Mouse (Mus musculus) embryonic facial prominence, embryonic 11.5 days (tissue): ENCODE results near the gene Cers6. TPM values are rescaled to one million over a fixed set of nuclear protein-coding genes. Genes with fewer than 3 reads are reported as not detected.

Experiments used
- ATAC-seq: fragments of 200-750 bp; cut with Nextera tagmentation; replicated peaks from 2 replicates; pipeline ENCODE4 v1.8.0; 2017; ENCODE audit warnings: low read depth; ENCODE audit not compliant: insufficient number of reproducible peaks, low FRiP score, low TSS enrichment
- DNase-seq: peaks from one replicate; pipeline ENCODE4 v3.0.0-alpha.2; 2015; ENCODE audit warnings: low spot score
- H3K27ac ChIP-seq: fragments of 300-500 bp; sonication (generic); replicated peaks from 2 replicates; pipeline ENCODE4 v1.5.1; 2014; ENCODE audit warnings: mild to moderate bottlenecking, low read depth, low read length, control low read depth
- H3K27me3 ChIP-seq: fragments of 300-500 bp; sonication (generic); 2 replicates; pipeline ENCODE4 v1.6.1; 2014; ENCODE audit warnings: mild to moderate bottlenecking, low read length, moderate library complexity, mixed read lengths; ENCODE audit not compliant: control insufficient read depth, insufficient read depth
- H3K36me3 ChIP-seq: fragments of 300-500 bp; sonication (generic); replicated peaks from 2 replicates; pipeline ENCODE4 v1.6.1; 2014; ENCODE audit warnings: low read depth, mild to moderate bottlenecking, low read length, moderate library complexity, mixed read lengths; ENCODE audit not compliant: control insufficient read depth, insufficient read depth
- H3K4me1 ChIP-seq: fragments of 300-500 bp; sonication (generic); 2 replicates; pipeline ENCODE4 v1.6.1; 2014; ENCODE audit warnings: low read length, mixed read lengths; ENCODE audit not compliant: control insufficient read depth, insufficient read depth
- H3K4me2 ChIP-seq: fragments of 300-500 bp; sonication (generic); 2 replicates; pipeline ENCODE4 v1.6.1; 2014; ENCODE audit warnings: low read depth, mild to moderate bottlenecking, control low read depth, low read length, moderate library complexity
- H3K4me3 ChIP-seq: fragments of 300-500 bp; sonication (generic); 2 replicates; pipeline ENCODE4 v1.5.1; 2014; ENCODE audit warnings: low read depth, low read length, control low read depth
- H3K9ac ChIP-seq: fragments of 300-500 bp; sonication (generic); replicated peaks from 2 replicates; pipeline ENCODE4 v1.6.1; 2014; ENCODE audit warnings: mild to moderate bottlenecking, control low read depth, low read length
- H3K9me3 ChIP-seq: fragments of 300-500 bp; sonication (generic); replicated peaks from 2 replicates; pipeline ENCODE4 v1.6.1; 2016; ENCODE audit warnings: mild to moderate bottlenecking, low read length, inconsistent platforms, mixed read lengths; ENCODE audit not compliant: control insufficient read depth
- WGBS: fragments of 180-500 bp; shearing (Covaris S2); extraction: QIAGEN DNeasy Blood & Tissue Kit; methylation state at CpG from one replicate; pipeline ENCODE4 v1.1.7; 2014; 5-methylcytosine and 5-hydroxymethylcytosine counted together
- polyA plus RNA-seq: library from polyadenylated mRNA; unstranded; fragments of >200 nt; fragmentation: Nextera tagmentation; extraction: Ambion mirVana; gene quantifications from 2 replicates; pipeline ENCODE4 v1.2.1, GENCODE M21; 2014

Gene Cers6
- 31.7 and 33.6 TPM in 2 replicates for polyA plus RNA-seq

DNA sequence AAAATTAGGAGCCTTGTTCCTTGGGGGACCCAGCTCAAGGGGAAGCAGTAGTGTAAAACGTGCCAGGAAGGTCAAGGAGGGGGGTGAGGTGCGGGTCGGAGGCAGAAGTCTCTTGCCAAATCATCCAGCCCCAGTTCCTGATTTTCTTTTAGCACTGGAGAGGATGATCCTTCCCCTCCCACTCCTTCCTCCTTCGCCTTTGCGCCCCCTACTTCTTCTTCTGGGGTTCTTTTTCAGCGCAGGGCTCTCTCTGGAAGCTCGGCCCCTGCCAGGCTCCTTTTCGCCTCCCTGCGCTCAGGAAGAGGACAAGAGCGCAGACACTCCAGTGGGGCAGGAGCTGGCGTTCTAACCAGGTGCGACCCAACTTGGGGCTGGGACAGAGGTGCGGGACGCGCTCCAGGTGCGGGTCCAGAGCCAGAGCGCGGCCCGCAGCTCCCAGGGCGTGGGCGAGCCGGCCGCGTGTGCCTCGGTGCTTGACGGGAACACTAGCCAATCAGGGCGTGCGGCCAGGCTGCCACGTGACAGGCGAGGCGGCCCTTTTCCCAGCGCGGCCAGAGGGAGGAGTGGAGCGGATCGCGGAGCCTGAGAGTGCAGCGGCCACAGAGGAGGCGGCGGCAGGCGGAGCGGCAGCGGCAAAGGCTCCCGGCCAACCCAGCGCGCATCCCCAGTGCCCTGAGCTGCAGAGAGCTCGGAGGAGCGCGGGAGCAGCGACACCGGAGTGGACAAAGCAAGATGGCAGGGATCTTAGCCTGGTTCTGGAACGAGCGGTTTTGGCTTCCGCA lies at the start of gene Cers6:
Cers6 (plus strand) TSS at position 538 of the 782 bp plus-strand sequence.
- H3K27me3 ChIP-seq = no peaks in the 10 kb centered on the region
- H3K9ac ChIP-seq = peak within 1 kb of the TSS; percentile 89
- DNase-seq (peak; percentile 96), ATAC-seq (peak; percentile 98)
- peak within 1 kb of the TSS; percentile 76 for H3K27ac ChIP-seq
- peak within 1 kb of the TSS; percentile 87 for H3K4me3 ChIP-seq
- no peaks in the 10 kb centered on the region for H3K4me1 ChIP-seq
- H3K36me3 ChIP-seq = no peaks in the 10 kb centered on the region
- no peaks in the 10 kb centered on the region for H3K9me3 ChIP-seq
- WGBS = under 1% methylated on average over 51 of the region's 53 CpGs
- peak within 1 kb of the TSS; percentile 83 for H3K4me2 ChIP-seq

GRCm38 (mm10) chr2:68814409-68814808 lies 46.8 kb upstream of the Cers6 start:
- no peaks in the 10 kb centered on the region for H3K27me3 ChIP-seq
- H3K4me3 ChIP-seq = no peak overlapping the region
- no peaks in the 10 kb centered on the region for H3K4me1 ChIP-seq
- H3K9ac ChIP-seq = no peak overlapping the region
- DNase-seq (peak; percentile 12), ATAC-seq (no peak)
- H3K36me3 ChIP-seq = no peaks in the 10 kb centered on the region
- H3K9me3 ChIP-seq = no peaks in the 10 kb centered on the region
- 36% methylated on average over 2 of the region's 2 CpGs for WGBS
- no peak overlapping the region for H3K27ac ChIP-seq
- H3K4me2 ChIP-seq = no peak overlapping the region

DNA sequence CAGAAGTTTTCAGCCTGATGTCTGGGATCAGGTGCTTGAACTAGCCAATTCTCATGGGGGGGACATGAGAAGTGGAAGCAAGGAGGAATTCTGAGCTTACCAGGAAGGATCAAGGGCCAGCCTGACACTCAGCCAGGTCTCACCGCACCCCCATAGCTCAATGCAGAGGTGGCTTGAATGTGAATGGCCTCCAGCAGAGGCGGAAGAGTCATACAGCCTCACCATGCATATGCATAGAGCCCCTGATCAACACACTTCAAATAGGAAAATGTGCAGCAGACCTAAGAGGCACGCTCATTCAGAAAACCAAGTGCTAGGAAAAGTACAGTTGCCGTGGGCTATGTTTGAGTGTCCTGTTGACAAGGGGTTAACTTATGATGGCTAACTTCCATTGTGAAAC lies 42.2 kb upstream of the Cers6 start:
- Histone ChIP-seq H3K9ac (no peak overlapping the region), H3K4me3 (no peak overlapping the region), H3K27ac (no peak overlapping the region), H3K9me3 (no peaks in the 10 kb centered on the region), H3K4me1 (no peaks in the 10 kb centered on the region), H3K4me2 (no peak overlapping the region), H3K36me3 (no peaks in the 10 kb centered on the region), H3K27me3 (no peaks in the 10 kb centered on the region)
- WGBS = 80% methylated on average over 4 of the region's 4 CpGs
- no peak for ATAC-seq
- no peak for DNase-seq

DNA sequence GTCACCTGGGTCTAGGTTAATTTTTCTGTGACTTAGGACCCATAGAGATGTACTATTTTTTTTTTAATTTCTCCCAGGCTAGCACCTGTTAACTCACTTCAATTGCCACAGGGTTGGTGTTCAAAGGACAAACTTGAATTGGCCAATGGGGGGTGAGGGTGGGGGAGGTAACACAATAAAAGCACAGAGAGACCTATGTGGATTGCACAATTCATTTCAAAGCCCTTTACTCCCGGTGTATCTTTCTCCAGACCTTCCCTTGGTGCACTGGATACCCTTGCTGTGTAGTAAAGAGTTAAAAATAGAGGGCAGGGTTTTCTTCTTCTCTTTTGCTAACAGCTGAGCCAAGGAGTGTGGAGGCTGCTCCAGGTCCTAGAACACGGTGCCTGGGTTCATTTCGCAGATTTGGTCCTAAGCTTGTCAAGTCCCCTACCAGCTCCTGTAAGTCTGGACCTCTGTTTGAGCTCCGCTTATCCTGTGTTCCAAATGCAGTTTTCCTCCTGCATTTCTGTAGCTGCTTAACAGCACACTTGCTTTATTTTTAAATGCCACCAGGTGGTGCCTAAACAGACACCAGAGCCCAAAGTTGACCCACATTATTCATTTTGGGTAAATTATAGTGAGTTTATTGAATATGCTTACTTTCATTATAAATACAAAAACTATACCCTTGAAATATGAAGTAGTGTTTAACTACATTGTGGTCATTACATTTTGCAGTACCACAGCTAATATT lies 38.9 kb upstream of the Cers6 start:
- Histone ChIP-seq H3K4me1 (no peaks in the 10 kb centered on the region), H3K27ac (no peak overlapping the region), H3K9me3 (no peaks in the 10 kb centered on the region), H3K27me3 (no peaks in the 10 kb centered on the region), H3K4me3 (no peak overlapping the region), H3K4me2 (no peak overlapping the region), H3K9ac (no peak overlapping the region), H3K36me3 (no peaks in the 10 kb centered on the region)
- WGBS = 70% methylated on average over 4 of the region's 4 CpGs
- DNase-seq (no peak), ATAC-seq (no peak)

DNA sequence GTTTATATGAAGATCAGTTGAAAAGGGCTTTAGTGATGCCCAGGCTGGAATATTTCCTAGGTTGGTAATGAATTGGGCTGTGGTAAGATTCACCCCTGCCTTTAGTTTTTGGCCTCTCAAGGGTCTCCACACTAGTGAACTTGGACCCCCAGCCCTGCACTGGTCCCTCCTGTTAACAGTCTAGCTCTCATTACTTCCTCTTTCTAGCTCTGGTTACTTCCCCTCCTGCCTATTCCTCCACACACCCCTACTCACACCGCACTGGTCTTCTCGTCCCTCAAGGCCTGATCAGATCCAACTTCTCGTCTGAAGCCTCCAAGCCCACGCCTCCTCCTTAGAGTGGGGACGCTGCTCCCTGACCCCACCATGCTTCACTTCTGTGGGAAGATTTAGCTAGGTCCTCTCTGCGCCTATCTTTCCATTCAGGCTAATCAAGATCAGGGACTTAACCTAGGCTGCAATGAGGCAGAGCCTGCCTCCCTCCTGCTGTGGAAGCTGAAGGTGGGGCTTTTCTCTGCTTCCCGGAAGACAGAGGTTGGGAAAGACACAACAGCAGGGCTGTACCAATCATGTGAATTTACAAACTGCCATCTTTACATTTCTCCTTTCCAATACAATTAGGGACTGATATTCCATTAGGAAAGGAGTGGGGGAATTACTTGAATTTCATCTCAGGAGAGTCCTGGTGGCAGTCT lies 35.8 kb upstream of the Cers6 start:
- DNase-seq = no peak
- no peaks in the 10 kb centered on the region for H3K36me3 ChIP-seq
- H3K27me3 ChIP-seq = no peaks in the 10 kb centered on the region

DNA sequence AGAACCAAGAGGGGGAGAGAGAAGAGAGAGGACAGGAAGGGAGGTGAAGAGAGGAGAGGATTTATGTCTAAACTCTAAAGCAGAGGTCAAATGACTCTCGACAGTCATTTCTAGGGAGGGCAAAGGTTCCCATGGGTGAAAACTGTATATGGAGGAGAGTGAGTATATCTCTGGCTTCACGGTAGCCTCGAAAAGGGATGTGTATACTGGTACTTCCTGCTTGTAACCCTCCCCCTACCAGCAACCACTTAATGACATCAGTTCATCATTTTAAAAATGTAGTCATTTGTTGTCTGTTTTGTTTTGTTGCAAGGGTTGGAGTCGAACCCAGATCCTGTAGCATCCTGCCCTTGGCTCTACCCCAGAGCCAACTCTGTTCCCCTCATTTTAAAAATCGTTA lies 17.9 kb upstream of the Cers6 start:
- Histone ChIP-seq H3K36me3 (no peaks in the 10 kb centered on the region), H3K9me3 (no peaks in the 10 kb centered on the region), H3K27me3 (no peaks in the 10 kb centered on the region), H3K27ac (no peak overlapping the region), H3K4me2 (no peak overlapping the region), H3K4me3 (no peak overlapping the region), H3K4me1 (no peaks in the 10 kb centered on the region), H3K9ac (no peak overlapping the region)
- WGBS = 86% methylated on average over 5 of the region's 5 CpGs
- ATAC-seq (no peak), DNase-seq (no peak)

More for the DNA sequence above, 35.8 kb upstream of the Cers6 start:
- H3K9me3 ChIP-seq = no peaks in the 10 kb centered on the region
- 70% methylated on average over 7 of the region's 7 CpGs for WGBS
- no peak overlapping the region for H3K4me3 ChIP-seq
- no peak overlapping the region for H3K4me2 ChIP-seq
- no peak for ATAC-seq
- H3K27ac ChIP-seq = no peak overlapping the region
- H3K9ac ChIP-seq = no peak overlapping the region
- no peaks in the 10 kb centered on the region for H3K4me1 ChIP-seq

DNA sequence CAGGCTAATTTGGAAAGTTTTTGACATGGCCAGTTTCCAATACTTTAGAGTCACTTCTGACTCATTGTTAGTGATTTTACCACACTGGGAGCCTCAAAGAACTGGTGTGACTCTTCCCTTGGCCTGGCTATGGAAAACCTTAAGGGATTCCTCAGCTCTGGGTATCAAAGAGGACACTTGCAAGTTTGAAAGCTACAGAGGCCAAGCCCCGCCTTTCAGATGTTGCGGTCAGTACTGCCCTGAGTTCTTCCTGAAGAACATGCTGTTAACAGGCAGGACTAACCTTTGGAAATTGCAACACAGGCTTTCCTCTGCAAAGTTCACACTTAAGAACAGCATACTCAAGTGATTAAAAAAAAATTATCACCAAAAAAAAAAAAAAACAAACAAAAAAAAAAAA lies 16.7 kb upstream of the Cers6 start:
- no peaks in the 10 kb centered on the region for H3K27me3 ChIP-seq
- ATAC-seq = no peak
- H3K36me3 ChIP-seq = no peaks in the 10 kb centered on the region
- H3K4me1 ChIP-seq = no peaks in the 10 kb centered on the region
- no peak overlapping the region for H3K4me2 ChIP-seq
- no peak overlapping the region for H3K27ac ChIP-seq
- WGBS = 89% methylated on average over 2 of the region's 2 CpGs
- H3K9ac ChIP-seq = no peak overlapping the region
- H3K4me3 ChIP-seq = no peak overlapping the region
- H3K9me3 ChIP-seq = no peaks in the 10 kb centered on the region
- DNase-seq = no peak
